Mouse (Mus musculus): ENCODE measurements around the gene Arl15. TPM values are rescaled to one million over a fixed set of nuclear protein-coding genes. Genes with fewer than 3 reads are reported as not detected.

The Arl15 gene
- polyA plus RNA-seq, 1 experiment from 2014 or later = 6.7 TPM

DNA sequence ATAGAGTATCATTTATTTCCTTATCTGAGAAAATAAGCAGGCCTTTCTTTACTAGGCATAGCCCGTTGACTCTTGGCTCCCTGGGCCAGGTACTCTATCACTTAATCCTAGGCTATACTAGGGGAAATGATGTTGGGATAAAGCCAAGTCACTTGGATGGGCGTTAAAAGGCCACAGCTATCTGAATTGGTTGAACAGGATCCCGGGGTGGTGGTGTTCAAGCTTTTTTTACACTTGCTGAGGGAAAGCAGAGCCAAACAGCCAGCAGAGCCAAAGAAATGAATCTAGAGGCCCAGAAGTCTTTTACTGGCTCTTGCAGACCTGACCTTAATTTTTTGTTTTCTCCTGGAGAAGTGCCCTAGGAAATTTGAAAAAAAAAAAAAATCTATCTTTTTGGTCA lies 145.4 kb downstream of the Arl15 start:
- Histone ChIP-seq H3K4me1 (replicated peaks) (peaks cover 13% of the 10 kb centered on the region), H3K27ac (peak overlapping the region; percentile 18; the same call in 1 of the 2 replicates), H3K9me3 (replicated peaks) (no peaks in the 10 kb centered on the region), H3K4me3 (no peak overlapping the region), H3K27me3 (no peaks in the 10 kb centered on the region), H3K36me3 (no peaks in the 10 kb centered on the region), H3K4me2 (no peak overlapping the region), H3K9ac (no peak overlapping the region)
- WGBS = 16% methylated on average over 3 of the region's 3 CpGs
- 0 out of 2 replicates have a peak, but pooled peaks have one; percentile 22 for ATAC-seq (replicated peaks; ENCODE audit: insufficient number of reproducible peaks, insufficient read depth, low FRiP score, low read depth)

DNA sequence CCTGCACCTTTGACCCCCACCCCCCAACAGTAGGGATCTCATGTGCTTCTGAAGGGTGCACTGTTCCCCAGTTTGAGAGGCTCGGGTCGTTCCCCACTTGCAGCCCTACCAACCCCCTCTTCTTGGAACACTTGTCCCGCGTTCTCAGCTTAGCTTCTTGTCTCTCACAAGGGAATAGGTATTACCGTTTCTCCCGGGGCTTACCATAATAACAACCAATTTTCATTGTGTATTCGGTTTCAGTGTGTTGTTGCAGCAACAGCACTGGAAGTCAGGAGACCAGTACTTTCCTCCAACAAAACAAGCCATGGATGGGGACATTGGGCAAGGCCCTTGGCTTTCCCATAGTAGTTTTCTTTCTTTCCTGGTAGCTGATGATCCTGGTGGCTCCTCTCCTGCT lies 145.8 kb downstream of the Arl15 start:
- Histone ChIP-seq H3K4me3 (no peak overlapping the region), H3K27ac (0 out of 2 replicates have a peak overlapping the region, but pooled peaks have one; percentile 18), H3K4me1 (replicated peaks) (peaks cover 13% of the 10 kb centered on the region), H3K9me3 (replicated peaks) (no peaks in the 10 kb centered on the region), H3K36me3 (no peaks in the 10 kb centered on the region), H3K4me2 (no peak overlapping the region), H3K27me3 (no peaks in the 10 kb centered on the region), H3K9ac (no peak overlapping the region)
- 84% methylated on average over 7 of the region's 7 CpGs for WGBS
- no peak for ATAC-seq (replicated peaks; ENCODE audit: insufficient number of reproducible peaks, insufficient read depth, low FRiP score, low read depth)

DNA sequence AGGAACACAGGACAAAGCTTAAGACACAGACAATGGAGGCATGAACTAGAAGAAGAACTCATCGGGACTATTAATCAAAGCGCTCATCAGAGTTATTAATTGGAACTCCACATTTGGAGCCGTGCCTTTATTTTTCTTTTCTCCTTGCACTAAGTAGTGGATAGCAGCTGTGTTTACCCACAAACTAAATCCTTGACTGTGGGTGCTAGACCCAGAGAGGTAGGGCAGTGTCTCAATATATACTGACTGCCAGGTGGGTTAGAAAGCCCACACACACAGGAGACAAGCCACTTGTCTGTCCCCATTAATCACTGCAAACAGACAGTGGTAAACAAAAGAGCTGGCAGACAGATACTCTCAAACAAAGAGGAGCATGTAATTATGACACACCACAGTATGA lies 147.6 kb downstream of the Arl15 start:
- no peaks in the 10 kb centered on the region for H3K9me3 ChIP-seq (replicated peaks)
- no peak overlapping the region for H3K27ac ChIP-seq
- H3K27me3 ChIP-seq = no peaks in the 10 kb centered on the region
- 90% methylated on average over 3 of the region's 3 CpGs for WGBS
- H3K4me2 ChIP-seq = no peak overlapping the region
- no peak overlapping the region for H3K4me3 ChIP-seq
- no peak overlapping the region for H3K9ac ChIP-seq
- ATAC-seq (replicated peaks; ENCODE audit: insufficient number of reproducible peaks, insufficient read depth, low FRiP score, low read depth) = no peak
- peaks cover 13% of the 10 kb centered on the region for H3K4me1 ChIP-seq (replicated peaks)
- no peaks in the 10 kb centered on the region for H3K36me3 ChIP-seq

DNA sequence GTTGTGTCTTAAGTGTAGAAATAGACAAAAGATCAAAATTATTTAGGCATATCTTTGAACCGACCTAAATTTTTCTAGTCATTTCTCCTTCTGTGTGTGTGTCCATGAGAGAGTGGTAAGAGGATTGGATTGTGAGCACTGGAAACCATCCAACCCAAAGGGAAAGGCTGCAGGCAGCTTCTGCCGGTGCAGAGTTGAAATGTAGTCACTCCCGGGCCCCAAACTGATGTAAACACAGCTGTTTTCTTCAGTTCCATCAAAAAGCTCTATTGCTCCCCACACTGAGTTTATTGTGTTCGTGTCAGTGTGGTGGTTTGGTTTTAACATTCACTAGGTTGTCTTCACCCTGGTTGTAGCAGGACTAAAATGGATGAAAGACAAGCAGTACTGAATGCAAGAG lies 153.2 kb downstream of the Arl15 start:
- Histone ChIP-seq H3K4me1 (replicated peaks) (peaks cover 22% of the 10 kb centered on the region), H3K9me3 (replicated peaks) (no peaks in the 10 kb centered on the region), H3K9ac (no peak overlapping the region), H3K4me2 (no peak overlapping the region), H3K4me3 (no peak overlapping the region), H3K27me3 (no peaks in the 10 kb centered on the region), H3K27ac (no peak overlapping the region), H3K36me3 (no peaks in the 10 kb centered on the region)
- ATAC-seq (replicated peaks; ENCODE audit: insufficient number of reproducible peaks, insufficient read depth, low FRiP score, low read depth) = no peak
- WGBS = 47% methylated on average over 4 of the region's 4 CpGs

DNA sequence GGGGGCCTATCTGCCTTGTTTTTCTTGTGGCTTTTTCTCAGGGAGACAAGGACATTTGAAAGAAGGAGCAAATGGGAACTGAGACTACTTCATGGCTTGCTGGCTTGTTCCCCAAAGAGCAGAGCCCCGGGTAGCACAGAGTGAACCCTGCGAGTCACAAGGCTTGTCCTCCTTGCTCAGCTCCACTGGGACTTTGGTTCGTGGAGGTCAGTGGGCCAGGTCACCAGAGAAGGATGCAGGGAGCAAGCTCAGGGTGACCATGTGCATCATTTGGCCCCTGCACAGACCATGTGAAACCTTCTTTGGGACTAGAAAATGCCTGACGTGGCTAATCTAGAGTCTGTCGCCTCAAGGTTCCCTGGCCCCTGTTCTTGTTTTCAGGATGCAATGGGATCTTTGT lies 155.4 kb downstream of the Arl15 start:
- no peak overlapping the region for H3K4me2 ChIP-seq
- H3K27me3 ChIP-seq = no peaks in the 10 kb centered on the region
- no peak overlapping the region for H3K27ac ChIP-seq
- no peaks in the 10 kb centered on the region for H3K9me3 ChIP-seq (replicated peaks)
- 70% methylated on average over 5 of the region's 5 CpGs for WGBS
- no peak for ATAC-seq (replicated peaks; ENCODE audit: insufficient number of reproducible peaks, insufficient read depth, low FRiP score, low read depth)
- H3K36me3 ChIP-seq = no peaks in the 10 kb centered on the region
- no peak overlapping the region for H3K9ac ChIP-seq
- no peak overlapping the region for H3K4me3 ChIP-seq
- H3K4me1 ChIP-seq (replicated peaks) = peaks cover 22% of the 10 kb centered on the region

DNA sequence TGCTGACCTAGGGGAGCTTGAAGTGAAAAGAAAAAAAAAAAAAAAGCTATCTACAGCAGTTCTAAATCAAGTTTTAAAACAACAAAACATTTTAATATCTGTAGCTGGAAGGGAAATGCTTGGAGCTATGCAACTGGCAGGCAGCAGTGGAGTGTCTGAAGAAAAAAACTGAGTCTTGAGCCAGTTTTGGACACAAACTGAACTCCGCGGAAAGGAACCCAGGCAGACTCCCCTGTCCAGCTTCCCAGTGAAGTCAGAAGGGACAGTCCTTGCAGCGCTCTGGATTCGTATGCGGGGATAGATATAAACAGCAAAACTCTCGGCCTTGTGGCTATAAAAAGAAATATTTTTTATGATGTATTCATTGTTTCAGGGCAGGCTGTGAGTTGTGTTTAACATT lies 155.8 kb downstream of the Arl15 start:
- 59% methylated on average over 6 of the region's 6 CpGs for WGBS
- Histone ChIP-seq H3K27ac (no peak overlapping the region), H3K4me1 (replicated peaks) (peaks cover 22% of the 10 kb centered on the region), H3K4me3 (no peak overlapping the region), H3K27me3 (no peaks in the 10 kb centered on the region), H3K9ac (no peak overlapping the region), H3K9me3 (replicated peaks) (no peaks in the 10 kb centered on the region), H3K36me3 (no peaks in the 10 kb centered on the region), H3K4me2 (no peak overlapping the region)
- no peak for ATAC-seq (replicated peaks; ENCODE audit: insufficient number of reproducible peaks, insufficient read depth, low FRiP score, low read depth)

DNA sequence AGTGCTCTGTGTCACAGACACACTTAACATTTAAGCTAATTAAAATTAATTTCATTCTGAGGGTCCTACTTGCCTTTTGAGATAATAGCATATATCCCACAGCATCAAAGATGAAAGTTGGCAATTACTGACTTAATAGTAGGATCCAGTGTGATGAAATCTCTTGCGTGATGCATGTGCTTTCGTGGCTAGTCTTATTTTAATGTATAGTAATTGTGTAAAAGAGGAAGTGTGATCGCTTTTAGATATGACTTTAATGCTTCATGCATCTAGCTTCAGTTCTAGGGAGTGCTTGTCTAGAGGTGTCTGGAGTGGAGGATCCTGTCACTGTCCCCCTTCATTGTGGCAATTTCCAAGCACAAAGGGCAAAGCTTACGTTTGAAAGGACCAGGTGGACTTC lies 163.1 kb downstream of the Arl15 start:
- no peak for ATAC-seq (replicated peaks; ENCODE audit: insufficient number of reproducible peaks, insufficient read depth, low FRiP score, low read depth)
- H3K4me2 ChIP-seq = no peak overlapping the region
- H3K9ac ChIP-seq = no peak overlapping the region
- no peak overlapping the region for H3K27ac ChIP-seq
- H3K4me3 ChIP-seq = no peak overlapping the region
- H3K36me3 ChIP-seq = no peaks in the 10 kb centered on the region
- no peaks in the 10 kb centered on the region for H3K4me1 ChIP-seq (replicated peaks)
- H3K9me3 ChIP-seq (replicated peaks) = no peaks in the 10 kb centered on the region
- H3K27me3 ChIP-seq = no peaks in the 10 kb centered on the region
- 84% methylated on average over 4 of the region's 4 CpGs for WGBS

DNA sequence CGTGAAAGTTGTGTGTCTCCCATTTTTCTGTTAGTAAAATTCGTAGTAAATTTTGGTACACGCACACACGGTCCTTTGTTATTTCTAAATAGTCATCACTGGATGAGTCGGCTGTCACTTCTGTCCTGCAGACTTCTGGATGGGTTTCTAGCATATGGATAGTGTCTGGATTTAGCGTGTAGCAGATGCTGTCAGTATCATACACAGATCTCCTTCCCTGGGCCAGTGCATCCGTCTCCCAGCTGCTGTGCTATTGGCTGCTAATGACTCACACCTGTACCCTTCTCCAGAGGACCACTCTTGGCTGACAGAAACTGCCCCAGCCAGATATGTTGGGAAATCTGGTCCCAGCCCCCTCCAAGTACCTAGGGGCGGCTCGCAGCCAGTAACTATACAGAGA lies 170.6 kb downstream of the Arl15 start:
- H3K4me3 ChIP-seq = no peak overlapping the region
- no peak overlapping the region for H3K27ac ChIP-seq
- H3K4me2 ChIP-seq = no peak overlapping the region
- H3K36me3 ChIP-seq = no peaks in the 10 kb centered on the region
- no peak overlapping the region for H3K9ac ChIP-seq
- no peaks in the 10 kb centered on the region for H3K9me3 ChIP-seq (replicated peaks)
- WGBS = 89% methylated on average over 9 of the region's 9 CpGs
- ATAC-seq (replicated peaks; ENCODE audit: insufficient number of reproducible peaks, insufficient read depth, low FRiP score, low read depth) = no peak
- H3K4me1 ChIP-seq (replicated peaks) = no peaks in the 10 kb centered on the region
- no peaks in the 10 kb centered on the region for H3K27me3 ChIP-seq

DNA sequence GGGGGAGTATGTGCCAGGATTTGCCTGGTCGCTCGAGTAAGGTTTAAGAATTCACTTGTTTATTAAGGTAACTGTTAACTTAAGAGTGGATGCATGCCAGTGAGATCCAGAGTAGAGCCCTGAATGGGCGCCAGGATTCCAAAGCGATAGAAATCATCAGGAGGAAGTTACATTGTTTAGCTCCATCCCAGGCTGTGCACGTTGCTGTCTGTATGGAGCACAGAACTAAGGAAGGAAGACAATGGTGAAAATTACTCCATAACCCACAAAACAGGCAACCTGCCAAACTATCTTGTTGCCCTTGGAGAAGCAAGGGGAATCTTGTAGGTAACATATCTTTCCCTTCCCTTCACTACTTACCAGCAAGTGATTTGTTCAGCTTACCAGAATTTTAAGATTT lies 176.4 kb downstream of the Arl15 start:
- 51% methylated on average over 5 of the region's 5 CpGs for WGBS
- Histone ChIP-seq H3K36me3 (no peaks in the 10 kb centered on the region), H3K4me1 (replicated peaks) (peaks cover 3% of the 10 kb centered on the region; the same call in 1 of the 2 replicates), H3K27me3 (no peaks in the 10 kb centered on the region), H3K4me3 (no peak overlapping the region), H3K9me3 (replicated peaks) (no peaks in the 10 kb centered on the region), H3K9ac (no peak overlapping the region), H3K4me2 (no peak overlapping the region), H3K27ac (no peak overlapping the region)
- no peak for ATAC-seq (replicated peaks; ENCODE audit: insufficient number of reproducible peaks, insufficient read depth, low FRiP score, low read depth)

DNA sequence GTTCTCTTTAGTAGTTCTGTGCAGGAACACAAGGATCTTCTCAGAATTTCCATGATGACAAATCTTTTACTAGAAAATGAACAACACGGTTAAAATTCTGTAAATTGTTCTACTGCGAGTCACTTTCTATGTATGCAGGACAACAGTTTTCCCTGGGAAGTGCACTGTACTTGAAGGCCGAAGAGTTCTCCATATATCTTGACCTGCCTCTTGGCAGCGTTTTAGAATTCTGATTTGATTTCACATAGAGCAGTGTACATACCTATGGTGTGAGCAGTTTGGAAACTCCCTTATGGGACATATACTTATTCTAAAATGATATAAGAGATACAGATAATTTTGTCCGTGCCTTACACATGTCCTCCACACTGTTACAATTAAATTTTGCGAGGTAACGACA lies 178.1 kb downstream of the Arl15 start:
- Histone ChIP-seq H3K4me1 (replicated peaks) (peaks cover 3% of the 10 kb centered on the region; the same call in 1 of the 2 replicates), H3K36me3 (no peaks in the 10 kb centered on the region), H3K9ac (no peak overlapping the region), H3K27me3 (no peaks in the 10 kb centered on the region), H3K9me3 (replicated peaks) (no peaks in the 10 kb centered on the region), H3K27ac (no peak overlapping the region), H3K4me2 (no peak overlapping the region), H3K4me3 (no peak overlapping the region)
- 68% methylated on average over 7 of the region's 7 CpGs for WGBS
- no peak for ATAC-seq (replicated peaks; ENCODE audit: insufficient number of reproducible peaks, insufficient read depth, low FRiP score, low read depth)

DNA sequence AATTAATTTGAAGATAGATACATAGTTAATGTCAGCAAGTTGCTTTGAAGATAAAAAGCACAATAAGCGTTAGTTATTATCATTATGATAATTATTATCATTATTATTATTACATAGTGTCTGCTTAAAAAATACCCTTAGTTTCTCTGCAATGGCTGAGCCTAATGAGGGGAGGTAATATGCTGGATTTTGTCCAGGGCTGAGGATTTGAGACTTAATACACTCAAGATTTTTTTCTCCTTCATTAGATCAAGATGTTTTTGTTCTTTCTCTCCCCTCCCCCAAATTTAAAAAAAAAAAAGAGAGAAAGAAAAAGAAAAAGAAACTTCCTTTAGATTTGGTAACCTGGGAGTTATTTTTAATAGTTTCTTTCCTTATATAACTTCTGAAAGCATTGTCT lies 180.6 kb downstream of the Arl15 start:
- Histone ChIP-seq H3K27ac (no peak overlapping the region), H3K4me1 (replicated peaks) (peaks cover 3% of the 10 kb centered on the region; the same call in 1 of the 2 replicates), H3K27me3 (no peaks in the 10 kb centered on the region), H3K4me3 (no peak overlapping the region), H3K4me2 (no peak overlapping the region), H3K9ac (no peak overlapping the region), H3K36me3 (no peaks in the 10 kb centered on the region), H3K9me3 (replicated peaks) (no peaks in the 10 kb centered on the region)
- ATAC-seq (replicated peaks; ENCODE audit: insufficient number of reproducible peaks, insufficient read depth, low FRiP score, low read depth) = no peak
- WGBS = 81% methylated on average over 1 of the region's 1 CpGs

DNA sequence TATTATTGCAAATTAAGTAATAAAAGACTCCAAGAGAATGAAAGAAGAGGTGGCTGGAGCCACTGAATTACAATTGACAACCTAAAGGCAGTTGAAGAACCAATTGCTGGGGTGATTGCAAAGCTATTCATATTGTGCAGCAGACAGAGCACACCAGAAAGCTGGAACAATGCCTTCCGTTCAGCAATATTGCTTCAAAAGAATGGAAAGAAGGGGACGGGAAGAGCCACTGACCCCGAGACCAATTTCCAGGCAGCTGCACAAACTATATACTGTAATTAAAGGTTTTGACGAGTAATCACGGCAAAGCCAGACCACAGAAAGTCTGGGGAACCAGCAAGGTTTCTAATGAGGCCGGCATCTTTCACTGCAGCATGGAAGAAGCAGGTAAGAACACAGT lies 181.4 kb downstream of the Arl15 start:
- Histone ChIP-seq H3K27ac (no peak overlapping the region), H3K4me2 (no peak overlapping the region), H3K4me1 (replicated peaks) (peaks cover 3% of the 10 kb centered on the region; the same call in 1 of the 2 replicates), H3K9ac (no peak overlapping the region), H3K36me3 (no peaks in the 10 kb centered on the region), H3K4me3 (no peak overlapping the region), H3K27me3 (no peaks in the 10 kb centered on the region), H3K9me3 (replicated peaks) (no peaks in the 10 kb centered on the region)
- ATAC-seq (replicated peaks; ENCODE audit: insufficient number of reproducible peaks, insufficient read depth, low FRiP score, low read depth) = no peak
- 78% methylated on average over 6 of the region's 6 CpGs for WGBS
